ENCODE assay signal across 8 mouse cellular contexts in the genomic region with DNA sequence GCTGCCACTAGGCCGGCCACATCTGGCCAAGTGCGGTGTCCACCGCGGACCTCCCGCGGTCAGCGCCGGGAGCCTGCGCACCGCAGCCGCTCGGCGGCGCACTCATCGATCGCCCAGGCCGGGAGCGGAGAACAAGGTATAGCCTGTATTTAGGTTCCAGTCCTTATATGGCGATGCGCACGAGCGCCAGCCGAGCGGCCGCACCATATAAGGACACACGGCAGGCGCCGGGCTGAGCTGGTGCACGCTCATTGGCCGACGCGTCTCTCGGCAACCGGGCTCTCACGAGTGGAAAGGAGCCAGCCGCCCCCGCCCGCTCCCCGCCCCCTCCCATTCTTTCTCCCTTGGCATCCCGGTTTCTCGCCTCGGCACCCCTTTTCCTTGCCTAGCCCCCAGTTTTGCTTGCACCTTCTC. TPM values are rescaled to one million over a fixed set of nuclear protein-coding genes. Genes with fewer than 3 reads are reported as not detected.
DNase-seq lines count a peak whose midpoint lies in the region; ATAC-seq and TF ChIP-seq lines count a peak whose summit lies in the region.

No protein-coding gene starts in this region.

- peak; percentile 93 for DNase-seq in A20 (ENCODE audit: low read depth, low spot score)
- peak; percentile 96 for DNase-seq in R1 (ENCODE audit: low read depth, low spot score)
- DNase-seq in kidney, postnatal 4 days: peak; percentile 82 to 89
- no peak for DNase-seq in lung, adult 2 months
- peak; percentile 87 for DNase-seq in thymus, adult 2 months

- H3K4me2 ChIP-seq in embryonic facial prominence, embryonic 12.5 days (replicated peaks): peak overlapping the region; percentile 78
- peak overlapping the region; percentile 81 for H3K4me2 ChIP-seq in heart, embryonic 16.5 days (ENCODE audit: low read depth, low read length)
- H3K4me2 ChIP-seq in neural tube, embryonic 15.5 days: peak overlapping the region; percentile 82

- whole genome bisulfite sequencing in embryonic facial prominence, embryonic 12.5 days: under 1% methylated on average over 41 of the region's 42 CpGs
- 0% methylated on average over 39 of the region's 42 CpGs for WGBS in heart, embryonic 16.5 days
- under 1% methylated on average over 42 of the region's 42 CpGs for WGBS in lung, adult 2 months
- WGBS in neural tube, embryonic 15.5 days: under 1% methylated on average over 42 of the region's 42 CpGs
- under 1% methylated on average over 41 of the region's 42 CpGs for WGBS in thymus, adult 2 months

- peaks cover 36% of the 10 kb centered on the region for H3K4me1 ChIP-seq in embryonic facial prominence, embryonic 12.5 days
- peaks cover 35% of the 10 kb centered on the region for H3K4me1 ChIP-seq in heart, embryonic 16.5 days (ENCODE audit: control insufficient read depth, insufficient read depth, low read length)
- peaks cover 18% of the 10 kb centered on the region for H3K4me1 ChIP-seq in lung, adult 2 months (ENCODE audit: control insufficient read depth, insufficient read depth, low read length)
- H3K4me1 ChIP-seq in neural tube, embryonic 15.5 days: peaks cover 63% of the 10 kb centered on the region
- H3K4me1 ChIP-seq in thymus, adult 2 months (replicated peaks; ENCODE audit: control insufficient read depth, insufficient read depth, low read length): peaks cover 60% of the 10 kb centered on the region

- H3K27ac ChIP-seq in embryonic facial prominence, embryonic 12.5 days: peak overlapping the region; percentile 75
- H3K27ac ChIP-seq in heart, embryonic 16.5 days (ENCODE audit: low read length): peak overlapping the region; percentile 82
- peak overlapping the region; percentile 92 for H3K27ac ChIP-seq in neural tube, embryonic 15.5 days (replicated peaks)
- H3K27ac ChIP-seq in thymus, adult 2 months (ENCODE audit: control insufficient read depth, insufficient read depth, low read length): no peak overlapping the region

- H3K9ac ChIP-seq in embryonic facial prominence, embryonic 12.5 days: peak overlapping the region; percentile 55
- H3K9ac ChIP-seq in heart, embryonic 16.5 days (ENCODE audit: low read length): peak overlapping the region; percentile 51
- peak overlapping the region; percentile 49 for H3K9ac ChIP-seq in neural tube, embryonic 15.5 days (replicated peaks)

- peaks cover 79% of the 10 kb centered on the region for H3K27me3 ChIP-seq in embryonic facial prominence, embryonic 12.5 days
- H3K27me3 ChIP-seq in heart, embryonic 16.5 days (ENCODE audit: control insufficient read depth, insufficient read depth, low read length): peaks cover 69% of the 10 kb centered on the region
- H3K27me3 ChIP-seq in neural tube, embryonic 15.5 days (replicated peaks): peaks cover 48% of the 10 kb centered on the region
- H3K27me3 ChIP-seq in thymus, adult 2 months (ENCODE audit: control insufficient read depth, insufficient read depth, low read length): peaks cover 45% of the 10 kb centered on the region

- no peaks in the 10 kb centered on the region for H3K36me3 ChIP-seq in embryonic facial prominence, embryonic 12.5 days
- no peaks in the 10 kb centered on the region for H3K36me3 ChIP-seq in heart, embryonic 16.5 days (ENCODE audit: control insufficient read depth, insufficient read depth)
- no peaks in the 10 kb centered on the region for H3K36me3 ChIP-seq in neural tube, embryonic 15.5 days
- H3K36me3 ChIP-seq in thymus, adult 2 months (ENCODE audit: control insufficient read depth, insufficient read depth, low read length): no peaks in the 10 kb centered on the region

- no peak for TF ChIP-seq CTCF in lung, adult 2 months (IDR thresholded peaks at IDR 0.05; ENCODE audit: insufficient read depth, low read length)
- TF ChIP-seq CTCF in thymus, adult 2 months (IDR thresholded peaks at IDR 0.05; ENCODE audit: borderline replicate concordance, control insufficient read depth, extremely low read depth, insufficient read depth, low read length, poor library complexity): peak; percentile 69; the same call in 1 of the 2 replicates

- peak; percentile 92 for ATAC-seq in embryonic facial prominence, embryonic 12.5 days (ENCODE audit: insufficient number of reproducible peaks, insufficient read depth, low FRiP score, low TSS enrichment)
- ATAC-seq in heart, embryonic 16.5 days (replicated peaks; ENCODE audit: extremely low read depth, insufficient read depth, low FRiP score): peak; percentile 85
- ATAC-seq in neural tube, embryonic 15.5 days (ENCODE audit: low FRiP score): peak; percentile 93

- H3K9me3 ChIP-seq in embryonic facial prominence, embryonic 12.5 days: no peaks in the 10 kb centered on the region
- H3K9me3 ChIP-seq in heart, embryonic 16.5 days (replicated peaks; ENCODE audit: control insufficient read depth, low read length): no peaks in the 10 kb centered on the region
- no peaks in the 10 kb centered on the region for H3K9me3 ChIP-seq in neural tube, embryonic 15.5 days (replicated peaks)

- H3K4me3 ChIP-seq in embryonic facial prominence, embryonic 12.5 days: peak overlapping the region; percentile 35
- H3K4me3 ChIP-seq in heart, embryonic 16.5 days (ENCODE audit: low read length): peak overlapping the region; percentile 52
- peak overlapping the region; percentile 6 for H3K4me3 ChIP-seq in lung, adult 2 months (replicated peaks; ENCODE audit: extremely low read depth, low read depth, low read length)
- peak overlapping the region; percentile 38 for H3K4me3 ChIP-seq in neural tube, embryonic 15.5 days (replicated peaks)
- peak overlapping the region; percentile 39 for H3K4me3 ChIP-seq in thymus, adult 2 months (ENCODE audit: control insufficient read depth, insufficient read depth, low read length)

- TF ChIP-seq POLR2A in lung, adult 2 months (IDR thresholded peaks at IDR 0.05; ENCODE audit: borderline replicate concordance, extremely low read depth, low read depth, low read length): no peak
- 0 out of 2 replicates have a peak, but pooled peaks have one; percentile 29 for TF ChIP-seq POLR2A in thymus, adult 2 months (IDR thresholded peaks at IDR 0.05; ENCODE audit: control insufficient read depth, extremely low read depth, insufficient read depth, low read length, poor library complexity)

RNA-seq across cellular contexts. Expression of a gene that starts 12.5 kb away (rescaled TPM):
- 9.4 and 10.8 TPM in 2 replicates for polyA plus RNA-seq in embryonic facial prominence, embryonic 12.5 days (2016; fragmentation: Nextera tagmentation; extraction: Ambion mirVana)
- 7.0 and 7.5 TPM in 2 replicates for polyA plus RNA-seq in heart, embryonic 16.5 days (2015; fragmentation: Nextera tagmentation; extraction: Ambion mirVana)
- 3.8 and 3.9 TPM in 2 replicates for polyA plus RNA-seq in lung, adult 2 months (2012; rRNA removed)
- polyA plus RNA-seq in neural tube, embryonic 15.5 days (2015; fragmentation: Nextera tagmentation; extraction: Ambion mirVana): 7.2 and 7.3 TPM in 2 replicates
- 8.1 and 8.2 TPM in 2 replicates for polyA plus RNA-seq in thymus, adult 2 months (2012; rRNA removed)

RNA-seq across cellular contexts. Expression of a gene that starts 30.5 kb away (rescaled TPM):
- 103 and 105 TPM in 2 replicates for polyA plus RNA-seq in embryonic facial prominence, embryonic 12.5 days (2016; fragmentation: Nextera tagmentation; extraction: Ambion mirVana)
- 15.0 and 15.3 TPM in 2 replicates for polyA plus RNA-seq in heart, embryonic 16.5 days (2015; fragmentation: Nextera tagmentation; extraction: Ambion mirVana)
- 2.9 and 4.4 TPM in 2 replicates for polyA plus RNA-seq in lung, adult 2 months (2012; rRNA removed)
- 8.3 and 13.3 TPM in 2 replicates for polyA plus RNA-seq in neural tube, embryonic 15.5 days (2015; fragmentation: Nextera tagmentation; extraction: Ambion mirVana)
- 20.6 and 22.5 TPM in 2 replicates for polyA plus RNA-seq in thymus, adult 2 months (2012; rRNA removed)

RNA-seq across cellular contexts. Expression of a gene that starts 32.8 kb away (rescaled TPM):
- polyA plus RNA-seq in embryonic facial prominence, embryonic 12.5 days (2016; fragmentation: Nextera tagmentation; extraction: Ambion mirVana): 11.7 and 12.3 TPM in 2 replicates
- 11.5 and 12.6 TPM in 2 replicates for polyA plus RNA-seq in heart, embryonic 16.5 days (2015; fragmentation: Nextera tagmentation; extraction: Ambion mirVana)
- 16.2 and 16.8 TPM in 2 replicates for polyA plus RNA-seq in lung, adult 2 months (2012; rRNA removed)
- 20.2 and 24.2 TPM in 2 replicates for polyA plus RNA-seq in neural tube, embryonic 15.5 days (2015; fragmentation: Nextera tagmentation; extraction: Ambion mirVana)
- 54.7 and 56.8 TPM in 2 replicates for polyA plus RNA-seq in thymus, adult 2 months (2012; rRNA removed)
